In the genomic region with DNA sequence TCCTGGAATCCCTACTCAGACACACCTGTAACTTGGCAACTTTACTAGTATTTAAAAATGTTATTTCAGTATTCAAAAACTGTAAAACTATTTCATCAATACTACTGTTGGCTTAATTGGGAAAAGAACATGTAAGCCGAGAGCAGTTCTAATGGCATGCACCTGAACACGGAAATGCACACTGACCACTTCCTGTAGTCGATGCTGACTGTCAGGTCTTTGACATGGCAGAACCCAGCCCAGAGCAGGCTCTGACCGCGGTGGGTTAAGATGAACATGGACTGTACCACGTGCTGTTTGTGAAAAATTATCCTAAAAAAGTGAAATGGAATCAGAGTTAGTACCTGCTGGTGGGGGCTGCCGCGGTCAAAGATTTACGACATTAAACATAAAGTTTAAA, we compare ENCODE assay signal across 38 mouse cellular contexts. TPM values are rescaled to one million over a fixed set of nuclear protein-coding genes. Genes with fewer than 3 reads are reported as not detected.
"Had no signal": no experiment of that assay in that cellular context is flagged by ENCODE, and none has a peak within 500 bp of the region (broad histone marks: within the 10 kb centered on the region; RNA-seq: fewer than 3 reads in every experiment).

No protein-coding gene starts in this region.

RNA-seq across cellular contexts. Expression of gene Glipr1l1, which starts 16.5 kb away (rescaled TPM):
- total RNA-seq: gastrocnemius, adult 18-20 months; gastrocnemius, adult 8-10 months; gastrocnemius, postnatal 14 days; gastrocnemius, postnatal 36 days; heart, adult 18-20 months; heart, adult 8-10 months; heart, postnatal 10 days; heart, postnatal 25 days; heart, postnatal 4 days; hindbrain, postnatal 0 days; layer of hippocampus, adult 18-20 months; layer of hippocampus, adult 8-10 months; layer of hippocampus, postnatal 14 days; layer of hippocampus, postnatal 36 days; left cerebral cortex, adult 18-20 months; left cerebral cortex, adult 8-10 months; left cerebral cortex, postnatal 10 days; left cerebral cortex, postnatal 25 days; left cerebral cortex, postnatal 4 days had no signal
- polyA plus RNA-seq: gonadal fat pad, adult 2 months; heart, embryonic 10.5 days; heart, embryonic 12.5 days; heart, embryonic 14.5 days; heart, embryonic 16.5 days; hindbrain, embryonic 11.5 days; hindbrain, postnatal 0 days; intestine, embryonic 14.5 days; intestine, embryonic 16.5 days; kidney, adult 2 months; kidney, embryonic 15.5 days; kidney, postnatal 0 days; large intestine, adult 2 months; limb, embryonic 11.5 days; limb, embryonic 14.5 days; liver, embryonic 11.5 days; liver, embryonic 13.5 days; liver, embryonic 15.5 days had no signal

RNA-seq across cellular contexts. Expression of gene Glipr1l2, which starts 39.6 kb away (rescaled TPM):
- total RNA-seq: gastrocnemius, adult 18-20 months; gastrocnemius, adult 8-10 months; gastrocnemius, postnatal 14 days; gastrocnemius, postnatal 36 days; heart, adult 18-20 months; heart, adult 8-10 months; heart, postnatal 10 days; heart, postnatal 25 days; heart, postnatal 4 days; hindbrain, postnatal 0 days; layer of hippocampus, adult 18-20 months; layer of hippocampus, adult 8-10 months; layer of hippocampus, postnatal 14 days; layer of hippocampus, postnatal 36 days; left cerebral cortex, adult 18-20 months; left cerebral cortex, adult 8-10 months; left cerebral cortex, postnatal 10 days; left cerebral cortex, postnatal 25 days; left cerebral cortex, postnatal 4 days had no signal
- polyA plus RNA-seq: gonadal fat pad, adult 2 months; heart, embryonic 10.5 days; heart, embryonic 12.5 days; heart, embryonic 14.5 days; heart, embryonic 16.5 days; hindbrain, embryonic 11.5 days; hindbrain, embryonic 13.5 days; hindbrain, embryonic 15.5 days; hindbrain, postnatal 0 days; intestine, embryonic 14.5 days; intestine, embryonic 16.5 days; kidney, adult 2 months; kidney, embryonic 15.5 days; kidney, postnatal 0 days; large intestine, adult 2 months; limb, embryonic 11.5 days; limb, embryonic 14.5 days; liver, embryonic 11.5 days; liver, embryonic 13.5 days; liver, embryonic 15.5 days had no signal

RNA-seq across cellular contexts. Expression of gene Glipr1, which starts 41.1 kb away (rescaled TPM):
- total RNA-seq: gastrocnemius, postnatal 36 days; hindbrain, postnatal 0 days had no signal
